Mouse (Mus musculus): Measurements from ENCODE around the gene Bcl2l12. TPM values are rescaled to one million over a fixed set of nuclear protein-coding genes. Genes with fewer than 3 reads are reported as not detected.

The Bcl2l12 gene
- polyA plus RNA-seq, 1 experiment = 85.4 TPM

GRCm38 (mm10) chr7:45037720-45038361, 39.3 kb upstream of the Bcl2l12 start:
- Histone ChIP-seq H3K4me1 (ENCODE audit: control insufficient read depth, insufficient read depth, low read length) (no peaks in the 10 kb centered on the region), H3K36me3 (ENCODE audit: control insufficient read depth, insufficient read depth, low read length) (no peaks in the 10 kb centered on the region), H3K4me3 (ENCODE audit: control insufficient read depth, low read depth, low read length) (no peak overlapping the region), H3K27ac (ENCODE audit: control insufficient read depth, insufficient read depth, low read depth, low read length) (no peak overlapping the region), H3K27me3 (ENCODE audit: control insufficient read depth, insufficient read depth, low read length) (no peaks in the 10 kb centered on the region)
- TF ChIP-seq POLR2A (IDR thresholded peaks at IDR 0.05; ENCODE audit: control insufficient read depth, low read depth, low read length) (no peak), CTCF (IDR thresholded peaks at IDR 0.05; ENCODE audit: control insufficient read depth, insufficient read depth, insufficient replicate concordance, low read depth, low read length) (peak; percentile 65; the same call in 1 of the 2 replicates)

- Histone ChIP-seq H3K27me3 (ENCODE audit: control insufficient read depth, insufficient read depth, low read length) (no peaks in the 10 kb centered on the region), H3K36me3 (ENCODE audit: control insufficient read depth, insufficient read depth, low read length) (no peaks in the 10 kb centered on the region), H3K4me3 (ENCODE audit: control insufficient read depth, low read depth, low read length) (no peak overlapping the region), H3K4me1 (ENCODE audit: control insufficient read depth, insufficient read depth, low read length) (no peaks in the 10 kb centered on the region), H3K27ac (ENCODE audit: control insufficient read depth, insufficient read depth, low read depth, low read length) (no peak overlapping the region)
- TF ChIP-seq POLR2A (IDR thresholded peaks at IDR 0.05; ENCODE audit: control insufficient read depth, low read depth, low read length) (no peak), CTCF (IDR thresholded peaks at IDR 0.05; ENCODE audit: control insufficient read depth, insufficient read depth, insufficient replicate concordance, low read depth, low read length) (no peak)
These were observed 38.2 kb upstream of the Bcl2l12 start for GRCm38 (mm10) chr7:45036702-45037101.

GRCm38 (mm10) chr7:45035631-45036030, 37.1 kb upstream of the Bcl2l12 start:
- Histone ChIP-seq H3K27ac (ENCODE audit: control insufficient read depth, insufficient read depth, low read depth, low read length) (no peak overlapping the region), H3K4me3 (ENCODE audit: control insufficient read depth, low read depth, low read length) (no peak overlapping the region), H3K27me3 (ENCODE audit: control insufficient read depth, insufficient read depth, low read length) (no peaks in the 10 kb centered on the region), H3K4me1 (ENCODE audit: control insufficient read depth, insufficient read depth, low read length) (no peaks in the 10 kb centered on the region), H3K36me3 (ENCODE audit: control insufficient read depth, insufficient read depth, low read length) (no peaks in the 10 kb centered on the region)
- TF ChIP-seq CTCF (IDR thresholded peaks at IDR 0.05; ENCODE audit: control insufficient read depth, insufficient read depth, insufficient replicate concordance, low read depth, low read length) = no peak
- TF ChIP-seq POLR2A (IDR thresholded peaks at IDR 0.05; ENCODE audit: control insufficient read depth, low read depth, low read length) = no peak

- Histone ChIP-seq H3K27me3 (ENCODE audit: control insufficient read depth, insufficient read depth, low read length) (no peaks in the 10 kb centered on the region), H3K4me3 (ENCODE audit: control insufficient read depth, low read depth, low read length) (no peak overlapping the region), H3K27ac (ENCODE audit: control insufficient read depth, insufficient read depth, low read depth, low read length) (no peak overlapping the region), H3K36me3 (ENCODE audit: control insufficient read depth, insufficient read depth, low read length) (no peaks in the 10 kb centered on the region), H3K4me1 (ENCODE audit: control insufficient read depth, insufficient read depth, low read length) (no peaks in the 10 kb centered on the region)
- TF ChIP-seq CTCF (IDR thresholded peaks at IDR 0.05; ENCODE audit: control insufficient read depth, insufficient read depth, insufficient replicate concordance, low read depth, low read length) = no peak
- TF ChIP-seq POLR2A (IDR thresholded peaks at IDR 0.05; ENCODE audit: control insufficient read depth, low read depth, low read length) = no peak
These were observed 35.3 kb upstream of the Bcl2l12 start for GRCm38 (mm10) chr7:45033722-45034359.

- Histone ChIP-seq H3K4me3 (ENCODE audit: control insufficient read depth, low read depth, low read length) (no peak overlapping the region), H3K4me1 (ENCODE audit: control insufficient read depth, insufficient read depth, low read length) (no peaks in the 10 kb centered on the region), H3K36me3 (ENCODE audit: control insufficient read depth, insufficient read depth, low read length) (no peaks in the 10 kb centered on the region), H3K27ac (ENCODE audit: control insufficient read depth, insufficient read depth, low read depth, low read length) (no peak overlapping the region), H3K27me3 (ENCODE audit: control insufficient read depth, insufficient read depth, low read length) (no peaks in the 10 kb centered on the region)
- TF ChIP-seq POLR2A (IDR thresholded peaks at IDR 0.05; ENCODE audit: control insufficient read depth, low read depth, low read length) (no peak), CTCF (IDR thresholded peaks at IDR 0.05; ENCODE audit: control insufficient read depth, insufficient read depth, insufficient replicate concordance, low read depth, low read length) (no peak)
These were observed 32.3 kb upstream of the Bcl2l12 start for GRCm38 (mm10) chr7:45030857-45031256.

GRCm38 (mm10) chr7:45029995-45030394, 31.5 kb upstream of the Bcl2l12 start:
- Histone ChIP-seq H3K4me1 (ENCODE audit: control insufficient read depth, insufficient read depth, low read length) (no peaks in the 10 kb centered on the region), H3K36me3 (ENCODE audit: control insufficient read depth, insufficient read depth, low read length) (no peaks in the 10 kb centered on the region), H3K27me3 (ENCODE audit: control insufficient read depth, insufficient read depth, low read length) (no peaks in the 10 kb centered on the region), H3K4me3 (ENCODE audit: control insufficient read depth, low read depth, low read length) (no peak overlapping the region), H3K27ac (ENCODE audit: control insufficient read depth, insufficient read depth, low read depth, low read length) (no peak overlapping the region)
- TF ChIP-seq POLR2A (IDR thresholded peaks at IDR 0.05; ENCODE audit: control insufficient read depth, low read depth, low read length) (no peak), CTCF (IDR thresholded peaks at IDR 0.05; ENCODE audit: control insufficient read depth, insufficient read depth, insufficient replicate concordance, low read depth, low read length) (no peak)

- Histone ChIP-seq H3K27me3 (ENCODE audit: control insufficient read depth, insufficient read depth, low read length) (no peaks in the 10 kb centered on the region), H3K36me3 (ENCODE audit: control insufficient read depth, insufficient read depth, low read length) (no peaks in the 10 kb centered on the region), H3K4me1 (ENCODE audit: control insufficient read depth, insufficient read depth, low read length) (peaks cover 2% of the 10 kb centered on the region; the same call in 1 of the 2 replicates), H3K4me3 (ENCODE audit: control insufficient read depth, low read depth, low read length) (no peak overlapping the region), H3K27ac (ENCODE audit: control insufficient read depth, insufficient read depth, low read depth, low read length) (no peak overlapping the region)
- no peak for TF ChIP-seq POLR2A (IDR thresholded peaks at IDR 0.05; ENCODE audit: control insufficient read depth, low read depth, low read length)
- TF ChIP-seq CTCF (IDR thresholded peaks at IDR 0.05; ENCODE audit: control insufficient read depth, insufficient read depth, insufficient replicate concordance, low read depth, low read length) = no peak
These were observed 29.8 kb upstream of the Bcl2l12 start for GRCm38 (mm10) chr7:45028351-45028750.
